Mouse (Mus musculus): ENCODE measurements around the gene Col28a1. TPM values are rescaled to one million over a fixed set of nuclear protein-coding genes. Genes with fewer than 3 reads are reported as not detected.
A peak's percentile ranks its signal among the peaks of the same experiment; 100 is the strongest.

Col28a1 gene
- polyA plus RNA-seq, 1 experiment from 2014 or later: 0.21 TPM

DNA sequence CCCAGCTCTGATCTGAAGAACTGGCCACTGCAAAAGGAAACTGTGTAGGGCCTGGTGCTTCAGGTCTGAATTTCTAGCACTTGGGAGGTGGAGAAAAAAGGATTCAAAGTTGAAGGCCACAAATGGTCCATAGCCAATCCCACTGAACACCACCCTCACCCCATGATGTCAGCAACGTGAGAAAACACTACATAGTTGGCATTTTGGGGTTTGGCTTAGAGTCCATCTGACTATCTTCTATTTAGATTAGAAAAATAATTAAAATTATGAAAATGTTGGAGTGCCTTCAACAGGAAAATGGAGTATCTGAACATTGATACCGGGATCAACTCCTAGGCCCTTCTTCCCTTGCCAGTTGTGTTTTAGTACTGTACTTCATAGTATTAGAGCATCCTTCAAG lies 144.2 kb downstream of the Col28a1 start:
- WGBS: 89% methylated on average over 2 of the region's 2 CpGs
- no peaks in the 10 kb centered on the region for H3K36me3 ChIP-seq (ENCODE audit: insufficient read depth, low read length)
- no peak for TF ChIP-seq CTCF (IDR thresholded peaks at IDR 0.05; ENCODE audit: low read depth)

DNA sequence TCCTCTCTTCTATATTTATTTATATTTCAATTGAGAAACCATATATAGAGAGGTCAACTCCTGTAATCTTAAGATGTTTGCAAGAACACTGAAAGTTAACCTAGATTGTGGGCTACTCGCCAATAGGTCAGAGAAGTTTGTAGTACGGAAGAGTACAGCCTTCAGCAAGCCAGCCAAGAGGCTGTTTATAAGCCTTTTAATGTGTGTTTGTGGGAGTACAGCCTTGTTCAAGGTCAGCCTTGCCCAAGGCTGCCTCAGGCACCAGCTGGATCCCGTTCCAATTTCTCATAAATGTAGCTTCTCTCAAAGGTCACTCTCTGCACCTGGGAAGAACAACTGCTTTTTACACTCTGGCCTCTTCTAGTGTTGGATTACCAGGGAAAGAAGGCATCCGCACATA lies 146.0 kb downstream of the Col28a1 start:
- no peak for ATAC-seq (replicated peaks; ENCODE audit: low FRiP score, low read depth)
- Histone ChIP-seq H3K4me3 (replicated peaks; ENCODE audit: low read depth, low read length) (no peak overlapping the region), H3K4me1 (replicated peaks; ENCODE audit: insufficient read depth, low read length) (no peaks in the 10 kb centered on the region), H3K9me3 (replicated peaks; ENCODE audit: low read length) (no peaks in the 10 kb centered on the region), H3K27ac (no peak overlapping the region), H3K4me2 (ENCODE audit: low read length) (no peak overlapping the region), H3K27me3 (ENCODE audit: insufficient read depth, low read length) (no peaks in the 10 kb centered on the region), H3K36me3 (ENCODE audit: insufficient read depth, low read length) (no peaks in the 10 kb centered on the region), H3K9ac (ENCODE audit: low read depth, low read length) (no peak overlapping the region)
- WGBS: 13% methylated on average over 4 of the region's 4 CpGs
- TF ChIP-seq CTCF (IDR thresholded peaks at IDR 0.05; ENCODE audit: low read depth): no peak
- DNase-seq (ENCODE audit: low spot score): peak; percentile 40

More for the DNA sequence above, 144.2 kb downstream of the Col28a1 start:
- no peak overlapping the region for H3K4me2 ChIP-seq (ENCODE audit: low read length)
- no peaks in the 10 kb centered on the region for H3K4me1 ChIP-seq (replicated peaks; ENCODE audit: insufficient read depth, low read length)
- H3K9ac ChIP-seq (ENCODE audit: low read depth, low read length): no peak overlapping the region
- ATAC-seq (replicated peaks; ENCODE audit: low FRiP score, low read depth): no peak
- no peak overlapping the region for H3K4me3 ChIP-seq (replicated peaks; ENCODE audit: low read depth, low read length)
- DNase-seq (ENCODE audit: low spot score): no peak
- H3K27ac ChIP-seq: no peak overlapping the region
- no peaks in the 10 kb centered on the region for H3K27me3 ChIP-seq (ENCODE audit: insufficient read depth, low read length)
- H3K9me3 ChIP-seq (replicated peaks; ENCODE audit: low read length): no peaks in the 10 kb centered on the region

DNA sequence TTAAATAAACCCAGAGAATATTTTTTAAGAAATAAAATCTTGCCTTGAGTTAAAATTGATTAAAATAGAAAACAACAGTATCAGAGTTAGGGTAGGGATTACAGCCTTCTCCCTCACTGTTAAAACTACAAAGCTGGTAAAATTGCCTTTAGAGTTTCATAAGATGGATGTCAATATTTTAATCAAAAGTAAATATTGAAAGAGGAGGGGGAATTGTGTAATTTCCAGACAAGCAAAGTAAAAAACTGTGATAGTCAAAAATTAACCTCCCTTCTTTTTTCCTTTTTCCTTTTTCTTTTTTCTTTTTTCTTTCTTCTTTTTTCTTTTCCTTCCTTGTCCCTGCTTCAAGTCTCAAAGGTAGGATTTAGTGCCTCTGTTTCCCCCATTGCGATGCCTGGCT lies 146.6 kb downstream of the Col28a1 start:
- no peak for TF ChIP-seq CTCF (IDR thresholded peaks at IDR 0.05; ENCODE audit: low read depth)
- 77% methylated on average over 1 of the region's 1 CpGs for WGBS
- Histone ChIP-seq H3K36me3 (ENCODE audit: insufficient read depth, low read length) (no peaks in the 10 kb centered on the region), H3K27ac (no peak overlapping the region), H3K4me3 (replicated peaks; ENCODE audit: low read depth, low read length) (no peak overlapping the region), H3K9ac (ENCODE audit: low read depth, low read length) (no peak overlapping the region), H3K4me1 (replicated peaks; ENCODE audit: insufficient read depth, low read length) (no peaks in the 10 kb centered on the region), H3K4me2 (ENCODE audit: low read length) (no peak overlapping the region), H3K9me3 (replicated peaks; ENCODE audit: low read length) (no peaks in the 10 kb centered on the region), H3K27me3 (ENCODE audit: insufficient read depth, low read length) (no peaks in the 10 kb centered on the region)
- DNase-seq (ENCODE audit: low spot score) (no peak), ATAC-seq (replicated peaks; ENCODE audit: low FRiP score, low read depth) (no peak)

DNA sequence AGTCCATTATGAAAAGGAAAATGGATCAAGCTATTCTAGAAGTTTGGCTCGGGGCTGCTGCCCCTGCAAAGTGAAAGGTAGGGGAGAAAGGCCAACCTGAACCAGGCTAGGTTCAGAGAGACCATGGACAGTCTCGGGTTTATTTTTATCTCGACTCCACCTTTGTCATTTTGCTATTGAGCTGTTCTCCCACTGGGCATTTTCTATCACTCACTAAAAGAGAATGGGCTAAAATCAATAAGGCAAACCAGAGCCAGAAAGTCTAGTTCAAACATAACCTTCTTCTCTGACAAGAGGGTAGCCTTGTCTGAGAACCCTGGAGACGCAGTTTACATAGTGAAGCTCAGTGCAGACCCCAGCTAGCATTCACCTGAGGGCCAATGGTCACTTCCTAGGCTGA lies 163.7 kb downstream of the Col28a1 start:
- H3K36me3 ChIP-seq (ENCODE audit: insufficient read depth, low read length): no peaks in the 10 kb centered on the region
- H3K9me3 ChIP-seq (replicated peaks; ENCODE audit: low read length): no peaks in the 10 kb centered on the region
- ATAC-seq (replicated peaks; ENCODE audit: low FRiP score, low read depth) (no peak), DNase-seq (ENCODE audit: low spot score) (no peak)
- 76% methylated on average over 4 of the region's 4 CpGs for WGBS
- H3K9ac ChIP-seq (ENCODE audit: low read depth, low read length): no peak overlapping the region
- no peak overlapping the region for H3K4me2 ChIP-seq (ENCODE audit: low read length)
- H3K27ac ChIP-seq: no peak overlapping the region
- TF ChIP-seq CTCF (IDR thresholded peaks at IDR 0.05; ENCODE audit: low read depth): no peak
- H3K27me3 ChIP-seq (ENCODE audit: insufficient read depth, low read length): no peaks in the 10 kb centered on the region
- no peaks in the 10 kb centered on the region for H3K4me1 ChIP-seq (replicated peaks; ENCODE audit: insufficient read depth, low read length)
- H3K4me3 ChIP-seq (replicated peaks; ENCODE audit: low read depth, low read length): no peak overlapping the region

DNA sequence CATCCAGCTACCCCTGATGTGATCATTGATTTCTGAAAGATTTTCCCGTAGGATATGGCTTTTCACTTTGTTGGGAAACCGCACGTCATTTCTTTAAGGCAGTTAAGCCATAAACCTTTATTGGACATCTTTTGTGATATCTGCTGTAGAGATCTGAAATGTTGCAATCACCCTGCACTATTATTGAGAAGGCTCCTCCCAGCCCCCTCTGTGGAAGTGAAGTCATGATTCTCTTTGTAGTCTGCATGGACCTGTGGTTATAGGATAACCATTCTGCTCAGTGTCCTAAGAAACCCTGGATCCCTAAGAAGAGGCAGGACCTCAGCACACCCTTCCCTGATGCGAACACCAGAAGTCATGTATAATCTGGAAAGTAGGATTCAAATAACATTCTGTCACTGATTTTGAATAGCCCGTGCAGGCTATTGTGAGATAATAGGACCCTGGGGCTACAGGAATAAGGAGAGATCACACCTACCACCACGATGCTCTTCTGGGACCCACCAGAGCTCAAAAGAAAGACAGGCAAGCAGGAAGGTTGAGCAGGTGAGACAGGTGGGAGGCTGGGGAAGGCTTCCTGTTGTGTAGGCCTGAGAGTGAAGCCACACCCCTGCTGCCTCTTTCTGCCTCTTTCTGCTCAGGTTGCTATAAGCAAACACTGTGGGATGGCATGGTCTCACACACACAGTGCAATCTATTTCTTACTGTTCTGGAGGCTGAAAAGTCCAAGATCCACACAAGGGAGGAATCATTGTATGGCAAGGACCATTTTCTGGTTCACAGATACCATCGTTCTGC lies 166.9 kb downstream of the Col28a1 start:
- Histone ChIP-seq H3K27me3 (ENCODE audit: insufficient read depth, low read length) (no peaks in the 10 kb centered on the region), H3K27ac (no peak overlapping the region), H3K4me3 (replicated peaks; ENCODE audit: low read depth, low read length) (no peak overlapping the region), H3K4me2 (ENCODE audit: low read length) (no peak overlapping the region), H3K9ac (ENCODE audit: low read depth, low read length) (no peak overlapping the region), H3K36me3 (ENCODE audit: insufficient read depth, low read length) (no peaks in the 10 kb centered on the region), H3K4me1 (replicated peaks; ENCODE audit: insufficient read depth, low read length) (no peaks in the 10 kb centered on the region), H3K9me3 (replicated peaks; ENCODE audit: low read length) (no peaks in the 10 kb centered on the region)
- TF ChIP-seq CTCF (IDR thresholded peaks at IDR 0.05; ENCODE audit: low read depth): no peak
- ATAC-seq (replicated peaks; ENCODE audit: low FRiP score, low read depth) (no peak), DNase-seq (ENCODE audit: low spot score) (no peak)
- WGBS: 84% methylated on average over 7 of the region's 7 CpGs

DNA sequence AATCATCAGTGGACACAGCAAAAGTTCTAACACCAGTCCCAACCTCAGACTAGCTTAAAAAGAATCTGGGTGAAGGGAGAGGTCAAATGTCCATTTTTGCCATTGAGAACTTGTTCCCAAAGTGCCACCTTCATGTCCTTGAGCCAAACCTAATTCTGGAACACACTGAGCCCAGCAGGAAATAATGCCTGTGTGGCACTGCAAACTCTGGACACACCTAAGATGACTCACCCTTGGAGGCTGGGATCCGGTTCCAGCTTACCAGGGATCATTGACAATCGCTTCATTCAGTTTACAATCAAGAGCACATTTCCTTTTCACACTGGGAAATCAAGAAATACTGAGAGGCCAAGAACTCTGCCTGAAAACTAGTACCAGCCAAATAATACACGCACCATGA lies 168.9 kb downstream of the Col28a1 start:
- 77% methylated on average over 3 of the region's 3 CpGs for WGBS
- no peaks in the 10 kb centered on the region for H3K9me3 ChIP-seq (replicated peaks; ENCODE audit: low read length)

More for the DNA sequence above, 168.9 kb downstream of the Col28a1 start:
- no peak overlapping the region for H3K4me2 ChIP-seq (ENCODE audit: low read length)
- no peaks in the 10 kb centered on the region for H3K27me3 ChIP-seq (ENCODE audit: insufficient read depth, low read length)
- H3K4me3 ChIP-seq (replicated peaks; ENCODE audit: low read depth, low read length): no peak overlapping the region
- H3K9ac ChIP-seq (ENCODE audit: low read depth, low read length): no peak overlapping the region
- ATAC-seq (replicated peaks; ENCODE audit: low FRiP score, low read depth) (no peak), DNase-seq (ENCODE audit: low spot score) (no peak)
- TF ChIP-seq CTCF (IDR thresholded peaks at IDR 0.05; ENCODE audit: low read depth): no peak
- H3K27ac ChIP-seq: no peak overlapping the region
- no peaks in the 10 kb centered on the region for H3K4me1 ChIP-seq (replicated peaks; ENCODE audit: insufficient read depth, low read length)
- H3K36me3 ChIP-seq (ENCODE audit: insufficient read depth, low read length): no peaks in the 10 kb centered on the region
